Mouse (Mus musculus) macrophage (primary cell): ENCODE measurements around the gene Gm49325. TPM values are rescaled to one million over a fixed set of nuclear protein-coding genes. Genes with fewer than 3 reads are reported as not detected.

Source experiments
- polyA plus RNA-seq: library from polyadenylated mRNA; stranded (reverse); fragments of 250-400 nt; gene quantifications from 3 replicates; pipeline ENCODE4 v1.2.4, GENCODE M21; 2018; ENCODE audit warnings: inconsistent platforms

Gene Gm49325
- polyA plus RNA-seq, 1 experiment from 2014 or later: 3.3 TPM

Other genes starting within 250 kb of the Gm49325 start
- gene Adarb1, start 187.9 kb upstream of the Gm49325 start, polyA plus RNA-seq: 0.04 to 0.91 TPM (median 0.16 TPM) in 3 replicates
- gene Fam207a, start 90.4 kb upstream of the Gm49325 start, polyA plus RNA-seq: 16.8 to 38.8 TPM (median 21.1 TPM) in 3 replicates
- gene Itgb2, start 75.9 kb upstream of the Gm49325 start, polyA plus RNA-seq: 418 to 531 TPM (median 505 TPM) in 3 replicates
- 99.5 to 103 TPM (median 102 TPM) in 3 replicates for gene Pttg1ip, start 24.5 kb upstream of the Gm49325 start, polyA plus RNA-seq
- 105 to 245 TPM (median 141 TPM) in 3 replicates for gene Sumo3, start 100 bp upstream of the Gm49325 start, polyA plus RNA-seq
- gene Ube2g2, start 16.1 kb downstream of the Gm49325 start, polyA plus RNA-seq: 50.6 to 63.6 TPM (median 52.1 TPM) in 3 replicates
- gene Tspear, start 80.4 kb downstream of the Gm49325 start, polyA plus RNA-seq: not detected in 3 replicates
- gene Gm19402, start 84.6 kb downstream of the Gm49325 start, polyA plus RNA-seq: not detected in 3 replicates
- gene Gm9508, start 91.0 kb downstream of the Gm49325 start, polyA plus RNA-seq: not detected in 3 replicates
- not detected in 3 replicates for gene Gm10272, start 100.4 kb downstream of the Gm49325 start, polyA plus RNA-seq
- not detected in 3 replicates for gene Gm10024, start 105.3 kb downstream of the Gm49325 start, polyA plus RNA-seq
- not detected in 3 replicates for gene Gm10142, start 109.6 kb downstream of the Gm49325 start, polyA plus RNA-seq
- gene Krtap12-1, start 114.4 kb downstream of the Gm49325 start, polyA plus RNA-seq: not detected in 3 replicates
- gene Gm10100, start 120.3 kb downstream of the Gm49325 start, polyA plus RNA-seq: not detected in 3 replicates
- gene Gm18596, start 136.4 kb downstream of the Gm49325 start, polyA plus RNA-seq: not detected in 3 replicates
- not detected in 3 replicates for gene Gm9736, start 145.2 kb downstream of the Gm49325 start, polyA plus RNA-seq
- not detected in 3 replicates for gene Gm3233, start 153.5 kb downstream of the Gm49325 start, polyA plus RNA-seq
- gene Gm3238, start 165.1 kb downstream of the Gm49325 start, polyA plus RNA-seq: not detected in 3 replicates
- gene Gm7138, start 170.7 kb downstream of the Gm49325 start, polyA plus RNA-seq: not detected in 3 replicates
- gene Gm3250, start 176.3 kb downstream of the Gm49325 start, polyA plus RNA-seq: not detected in 3 replicates
- not detected in 3 replicates for gene Gm7137, start 182.0 kb downstream of the Gm49325 start, polyA plus RNA-seq
- not detected in 3 replicates for gene Gm9639, start 188.9 kb downstream of the Gm49325 start, polyA plus RNA-seq
- gene Gm19668, start 192.9 kb downstream of the Gm49325 start, polyA plus RNA-seq: not detected in 3 replicates
- gene Gm9507, start 205.6 kb downstream of the Gm49325 start, polyA plus RNA-seq: not detected in 3 replicates
- gene Gm2696, start 208.5 kb downstream of the Gm49325 start, polyA plus RNA-seq: not detected in 3 replicates
- not detected in 3 replicates for gene Krtap10-4, start 220.9 kb downstream of the Gm49325 start, polyA plus RNA-seq
- not detected in 3 replicates for gene Krtap10-10, start 229.8 kb downstream of the Gm49325 start, polyA plus RNA-seq
- gene Gm36176, start 240.6 kb downstream of the Gm49325 start, polyA plus RNA-seq: not detected in 3 replicates
- not detected in 3 replicates for gene Gm10318, start 246.7 kb downstream of the Gm49325 start, polyA plus RNA-seq